Mouse (Mus musculus) ES-Bruce4 (cell line): ENCODE measurements around the gene Pigyl.

Experiments
- CTCF ChIP-seq: IDR thresholded peaks from one replicate; pipeline ENCODE4 v1.8.1; 2011; ENCODE audit warnings: low read depth, low read length
- POLR2A ChIP-seq: IDR thresholded peaks from one replicate; pipeline ENCODE4 v1.8.1; 2011; ENCODE audit warnings: low read length; ENCODE audit not compliant: insufficient read depth

GRCm38 (mm10) chr9:22188025-22188611, 31.5 kb downstream of the Pigyl start, which contains the start of gene Zfp872:
- TF ChIP-seq CTCF (no peak), POLR2A (peak; percentile 21)
